Mouse (Mus musculus) hindbrain, embryonic 16.5 days (tissue): Measurements from ENCODE around the gene Aurkb. TPM values are rescaled to one million over a fixed set of nuclear protein-coding genes. Genes with fewer than 3 reads are reported as not detected.
"Not testable (repeated sequence)": the region's sequence is repeated elsewhere in the genome, so short reads cannot be mapped to it uniquely, and the experiment has no call there.

Source experiments
- ATAC-seq: fragments of 200-750 bp; cut with Nextera tagmentation; 2 replicates; pipeline ENCODE4 v1.8.0; 2017; ENCODE audit warnings: moderate TSS enrichment, moderate library complexity
- H3K27ac ChIP-seq: fragments of 300-500 bp; sonication (generic); 2 replicates; pipeline ENCODE4 v1.5.1; 2014; ENCODE audit warnings: low read depth, mild to moderate bottlenecking, control low read depth, low read length, moderate library complexity
- H3K27me3 ChIP-seq: fragments of 300-500 bp; sonication (generic); replicated peaks from 2 replicates; pipeline ENCODE4 v1.6.1; 2014; ENCODE audit warnings: low read length; ENCODE audit not compliant: control insufficient read depth, insufficient read depth
- H3K36me3 ChIP-seq: fragments of 300-500 bp; sonication (generic); 2 replicates; pipeline ENCODE4 v1.6.1; 2014; ENCODE audit warnings: mild to moderate bottlenecking, low read length, moderate library complexity, mixed read lengths; ENCODE audit not compliant: control insufficient read depth, insufficient read depth
- H3K4me1 ChIP-seq: fragments of 300-500 bp; sonication (generic); 2 replicates; pipeline ENCODE4 v1.6.1; 2014; ENCODE audit warnings: low read depth, low read length; ENCODE audit not compliant: control insufficient read depth, insufficient read depth
- H3K4me2 ChIP-seq: fragments of 300-500 bp; sonication (generic); 2 replicates; pipeline ENCODE4 v1.6.1; 2014; ENCODE audit warnings: mild to moderate bottlenecking, low read length, control low read depth, moderate library complexity
- H3K4me3 ChIP-seq: fragments of 300-500 bp; sonication (generic); 2 replicates; pipeline ENCODE4 v1.5.1; 2014; ENCODE audit warnings: mild to moderate bottlenecking, low read length, control low read depth, moderate library complexity
- H3K9ac ChIP-seq: fragments of 300-500 bp; sonication (generic); 2 replicates; pipeline ENCODE4 v1.6.1; 2014; ENCODE audit warnings: low read depth, mild to moderate bottlenecking, control low read depth, low read length, moderate library complexity
- H3K9me3 ChIP-seq: fragments of 300-500 bp; sonication (generic); 2 replicates; pipeline ENCODE4 v1.6.1; 2014; ENCODE audit warnings: mild to moderate bottlenecking, low read length, moderate library complexity; ENCODE audit not compliant: control insufficient read depth
- WGBS: fragments of 180-500 bp; shearing (Covaris S2); extraction: QIAGEN DNeasy Blood & Tissue Kit; methylation state at CpG from one replicate; pipeline ENCODE4 v1.1.7; 2014; 5-methylcytosine and 5-hydroxymethylcytosine counted together
- polyA plus RNA-seq: library from polyadenylated mRNA; unstranded; fragments of >200 nt; fragmentation: Nextera tagmentation; extraction: Ambion mirVana; gene quantifications from 2 replicates; pipeline ENCODE4 v1.2.1, GENCODE M21; 2015

Gene Aurkb
- polyA plus RNA-seq, 1 experiment from 2014 or later: 26.9 TPM

GRCm38 (mm10) chr11:69010400-69011323 is 34.8 kb upstream of the Aurkb start:
- Histone ChIP-seq H3K4me2 (peak overlapping the region; percentile 87; the same call in 1 of the 2 replicates), H3K9me3 (no peaks in the 10 kb centered on the region), H3K9ac (no peak overlapping the region), H3K27me3 (no peaks in the 10 kb centered on the region), H3K27ac (no peak overlapping the region), H3K36me3 (no peaks in the 10 kb centered on the region), H3K4me3 (no peak overlapping the region), H3K4me1 (peaks cover 15% of the 10 kb centered on the region)
- no peak for ATAC-seq
- 93% methylated on average over 15 of the region's 15 CpGs for WGBS

- H3K4me2 ChIP-seq: peak overlapping the region; percentile 87
- 72% methylated on average over 2 of the region's 2 CpGs for WGBS
- not testable (repeated sequence) for H3K9ac ChIP-seq
Observed at GRCm38 (mm10) chr11:69011445-69011844, 34.0 kb upstream of the Aurkb start.

GRCm38 (mm10) chr11:69012071-69012601 is 33.3 kb upstream of the Aurkb start:
- 3% methylated on average over 18 of the region's 18 CpGs for WGBS
- ATAC-seq: peak; percentile 81
- peak overlapping the region; percentile 83 for H3K27ac ChIP-seq
- peak overlapping the region; percentile 87 for H3K4me2 ChIP-seq
- peak overlapping the region; percentile 43 for H3K4me3 ChIP-seq
- H3K9me3 ChIP-seq: no peaks in the 10 kb centered on the region
- H3K4me1 ChIP-seq: peaks cover 19% of the 10 kb centered on the region
- H3K36me3 ChIP-seq: no peaks in the 10 kb centered on the region
- peak overlapping the region; percentile 64 for H3K9ac ChIP-seq
- H3K27me3 ChIP-seq: no peaks in the 10 kb centered on the region

More at GRCm38 (mm10) chr11:69011445-69011844, 34.0 kb upstream of the Aurkb start:
- peak overlapping the region; percentile 43 for H3K4me3 ChIP-seq
- not testable (repeated sequence) for H3K9me3 ChIP-seq, H3K27me3 ChIP-seq, H3K36me3 ChIP-seq, ATAC-seq
- H3K4me1 ChIP-seq: peaks cover 16% of the 10 kb centered on the region
- H3K27ac ChIP-seq: peak overlapping the region; percentile 59; the same call in 1 of the 2 replicates

- H3K9me3 ChIP-seq: no peaks in the 10 kb centered on the region
- peak; percentile 95 for ATAC-seq
- H3K9ac ChIP-seq: peak within 1 kb of the TSS; percentile 83
- peak within 1 kb of the TSS; percentile 87 for H3K27ac ChIP-seq
- 0 out of 2 replicates have a peak, but pooled peaks cover under 1% of the 10 kb centered on the region for H3K36me3 ChIP-seq
- H3K4me1 ChIP-seq: peaks cover 13% of the 10 kb centered on the region
- WGBS: 3% methylated on average over 38 of the region's 38 CpGs
- H3K4me3 ChIP-seq: peak within 1 kb of the TSS; percentile 65
- H3K4me2 ChIP-seq: peak within 1 kb of the TSS; percentile 85
- no peaks in the 10 kb centered on the region for H3K27me3 ChIP-seq
Observed at GRCm38 (mm10) chr11:69015644-69016441, 29.6 kb upstream of the Aurkb start, which contains the start of gene Ctc1. Gene Ctc1, plus strand, starts transcription at chr11:69015911.

GRCm38 (mm10) chr11:69016755-69017154 is 28.7 kb upstream of the Aurkb start:
- peak overlapping the region; percentile 87 for H3K27ac ChIP-seq
- WGBS: 66% methylated on average over 3 of the region's 3 CpGs
- H3K4me2 ChIP-seq: peak overlapping the region; percentile 85
- no peaks in the 10 kb centered on the region for H3K9me3 ChIP-seq
- no peak for ATAC-seq
- H3K27me3 ChIP-seq: no peaks in the 10 kb centered on the region
- H3K9ac ChIP-seq: peak overlapping the region; percentile 83
- peak overlapping the region; percentile 65 for H3K4me3 ChIP-seq
- peaks cover 3% of the 10 kb centered on the region; the same call in 1 of the 2 replicates for H3K36me3 ChIP-seq
- peaks cover 8% of the 10 kb centered on the region for H3K4me1 ChIP-seq

- Histone ChIP-seq H3K9me3 (no peaks in the 10 kb centered on the region), H3K36me3 (peaks cover 36% of the 10 kb centered on the region), H3K27ac (no peak overlapping the region), H3K27me3 (no peaks in the 10 kb centered on the region), H3K4me1 (peaks cover 8% of the 10 kb centered on the region), H3K4me3 (no peak overlapping the region), H3K9ac (no peak overlapping the region), H3K4me2 (no peak overlapping the region)
- ATAC-seq: no peak
Observed at GRCm38 (mm10) chr11:69020691-69021090, 24.8 kb upstream of the Aurkb start.

- H3K9me3 ChIP-seq: no peaks in the 10 kb centered on the region
- WGBS: 93% methylated on average over 3 of the region's 3 CpGs
- no peak overlapping the region for H3K4me3 ChIP-seq
- no peak overlapping the region for H3K4me2 ChIP-seq
- no peak for ATAC-seq
- H3K27me3 ChIP-seq: no peaks in the 10 kb centered on the region
- H3K4me1 ChIP-seq: no peaks in the 10 kb centered on the region
- peaks cover 61% of the 10 kb centered on the region for H3K36me3 ChIP-seq
- no peak overlapping the region for H3K27ac ChIP-seq
- H3K9ac ChIP-seq: no peak overlapping the region
Observed at GRCm38 (mm10) chr11:69026562-69026961, 18.9 kb upstream of the Aurkb start.

GRCm38 (mm10) chr11:69028805-69029204 is 16.6 kb upstream of the Aurkb start:
- Histone ChIP-seq H3K9ac (no peak overlapping the region), H3K9me3 (no peaks in the 10 kb centered on the region), H3K4me1 (no peaks in the 10 kb centered on the region), H3K27ac (no peak overlapping the region), H3K4me3 (no peak overlapping the region), H3K36me3 (peaks cover 50% of the 10 kb centered on the region), H3K4me2 (no peak overlapping the region), H3K27me3 (no peaks in the 10 kb centered on the region)
- no peak for ATAC-seq
- WGBS: 60% methylated on average over 2 of the region's 2 CpGs
